ENCODE assay signal across 12 mouse cellular contexts in genomic region chr6:64236351-64236750, GRCm38 (mm10).
A peak's percentile ranks its signal among the peaks of the same experiment; 100 is the strongest.
DNase-seq lines count a peak whose midpoint lies in the region; ATAC-seq lines count a peak whose summit lies in the region.
"Had no signal": no experiment of that assay in that cellular context is flagged by ENCODE, and none has a peak within 500 bp of the region (broad histone marks: within the 10 kb centered on the region; RNA-seq: fewer than 3 reads in every experiment).

No protein-coding gene starts in this region.

- no peak overlapping the region for H3K4me3 ChIP-seq in kidney, embryonic 15.5 days (replicated peaks)
- no peak overlapping the region for H3K4me3 ChIP-seq in embryonic facial prominence, embryonic 10.5 days
- no peak overlapping the region for H3K4me3 ChIP-seq in midbrain, embryonic 13.5 days (replicated peaks)
- H3K4me3 ChIP-seq: heart, embryonic 15.5 days; limb, embryonic 15.5 days had no signal

- ATAC-seq in kidney, embryonic 15.5 days (replicated peaks; ENCODE audit: low FRiP score) = no peak
- no peak for ATAC-seq in midbrain, embryonic 13.5 days
- ATAC-seq: intestine, embryonic 16.5 days had no signal

- no peaks in the 10 kb centered on the region for H3K9me3 ChIP-seq in kidney, embryonic 15.5 days (replicated peaks)
- no peaks in the 10 kb centered on the region for H3K9me3 ChIP-seq in embryonic facial prominence, embryonic 10.5 days
- no peaks in the 10 kb centered on the region for H3K9me3 ChIP-seq in midbrain, embryonic 13.5 days
- H3K9me3 ChIP-seq: heart, embryonic 15.5 days; limb, embryonic 15.5 days had no signal

- H3K9ac ChIP-seq in kidney, embryonic 15.5 days = no peak overlapping the region
- no peak overlapping the region for H3K9ac ChIP-seq in midbrain, embryonic 13.5 days (replicated peaks)
- H3K9ac ChIP-seq: heart, embryonic 15.5 days; limb, embryonic 15.5 days had no signal

- H3K27me3 ChIP-seq in kidney, embryonic 15.5 days = no peaks in the 10 kb centered on the region
- H3K27me3 ChIP-seq in embryonic facial prominence, embryonic 10.5 days (replicated peaks; ENCODE audit: low read depth, poor library complexity, severe bottlenecking) = no peaks in the 10 kb centered on the region
- H3K27me3 ChIP-seq in midbrain, embryonic 13.5 days = no peaks in the 10 kb centered on the region
- H3K27me3 ChIP-seq: heart, embryonic 15.5 days; limb, embryonic 15.5 days had no signal

- DNase-seq in cerebellum, adult 9-11 months = peak; percentile 12
- no peak for DNase-seq in cerebellum, postnatal 36 days
- DNase-seq in kidney, adult 18-20 months = peak; percentile 5
- DNase-seq in right cerebral cortex, adult 2 months (ENCODE audit: low spot score in 2 of 2) = peak; percentile 7 to 13
- DNase-seq in right cerebral cortex, postnatal 25 days = no peak
- DNase-seq in embryonic facial prominence, embryonic 10.5 days (ENCODE audit: low spot score) = no peak
- DNase-seq: B cell, adult 2 months had no signal

- H3K4me1 ChIP-seq in kidney, embryonic 15.5 days = 0 out of 2 replicates have a peak, but pooled peaks cover 2% of the 10 kb centered on the region
- H3K4me1 ChIP-seq in embryonic facial prominence, embryonic 10.5 days = no peaks in the 10 kb centered on the region
- no peaks in the 10 kb centered on the region for H3K4me1 ChIP-seq in midbrain, embryonic 13.5 days (replicated peaks)
- H3K4me1 ChIP-seq: heart, embryonic 15.5 days; limb, embryonic 15.5 days had no signal

- H3K36me3 ChIP-seq in kidney, embryonic 15.5 days = no peaks in the 10 kb centered on the region
- H3K36me3 ChIP-seq in embryonic facial prominence, embryonic 10.5 days (replicated peaks) = no peaks in the 10 kb centered on the region
- H3K36me3 ChIP-seq in midbrain, embryonic 13.5 days = no peaks in the 10 kb centered on the region
- H3K36me3 ChIP-seq: heart, embryonic 15.5 days; limb, embryonic 15.5 days had no signal

- WGBS in kidney, embryonic 15.5 days = 82% methylated on average over 3 of the region's 3 CpGs
- 83% methylated on average over 3 of the region's 3 CpGs for WGBS in embryonic facial prominence, embryonic 10.5 days
- 84% methylated on average over 3 of the region's 3 CpGs for whole genome bisulfite sequencing in midbrain, embryonic 13.5 days

- no peak overlapping the region for H3K4me2 ChIP-seq in kidney, embryonic 15.5 days
- H3K4me2 ChIP-seq in midbrain, embryonic 13.5 days (replicated peaks) = no peak overlapping the region
- H3K4me2 ChIP-seq: heart, embryonic 15.5 days; limb, embryonic 15.5 days had no signal

- no peak overlapping the region for H3K27ac ChIP-seq in kidney, embryonic 15.5 days
- no peak overlapping the region for H3K27ac ChIP-seq in embryonic facial prominence, embryonic 10.5 days (replicated peaks)
- no peak overlapping the region for H3K27ac ChIP-seq in midbrain, embryonic 13.5 days
- H3K27ac ChIP-seq: heart, embryonic 15.5 days; limb, embryonic 15.5 days had no signal

Comparison
In these comparisons a context has a peak if more than half of its experiments do, and no peak if none do; other contexts are left out.
1. DNase-seq: peak in cerebellum, adult 9-11 months (single experiment), kidney, adult 18-20 months (single experiment) and right cerebral cortex, adult 2 months (2 of 2); none in cerebellum, postnatal 36 days (0 of 2), right cerebral cortex, postnatal 25 days (single experiment) and embryonic facial prominence, embryonic 10.5 days (single experiment).